Mouse (Mus musculus): ENCODE measurements around the gene Orm3.
A peak's percentile ranks its signal among the peaks of the same experiment; 100 is the strongest.

The Orm3 gene

GRCm38 (mm10) chr4:63403040-63403959 lies 47.3 kb downstream of the Orm3 start, which contains the start of gene Akna:
TSS of gene Akna (minus strand) at chr4:63403354.
- peak; percentile 12 to 31 for DNase-seq

- DNase-seq, result no peak
Observed at GRCm38 (mm10) chr4:63404205-63404604, 48.2 kb downstream of the Orm3 start.

GRCm38 (mm10) chr4:63405051-63405450 lies 49.1 kb downstream of the Orm3 start:
- DNase-seq, result no peak

GRCm38 (mm10) chr4:63405683-63406082 lies 49.7 kb downstream of the Orm3 start:
- no peak for DNase-seq

GRCm38 (mm10) chr4:63408247-63408646 lies 52.3 kb downstream of the Orm3 start:
- DNase-seq, result no peak

- DNase-seq, result peak in 1 of 2 experiments; percentile 30
Observed at GRCm38 (mm10) chr4:63408649-63409048, 52.7 kb downstream of the Orm3 start.
